Mouse (Mus musculus) megakaryocyte-erythroid progenitor cell, adult 5-6 weeks (primary cell): ENCODE measurements around the gene Tex52. TPM values are rescaled to one million over a fixed set of nuclear protein-coding genes. Genes with fewer than 3 reads are reported as not detected.

ENCODE experiments used
- ATAC-seq: replicated peaks from 2 replicates; pipeline ENCODE4 v1.8.0; 2016; ENCODE audit warnings: mild to moderate bottlenecking, inconsistent platforms; ENCODE audit not compliant: severe bottlenecking, poor library complexity, low FRiP score, low TSS enrichment
- total RNA-seq, 2 experiments: library from RNA; stranded (forward) in 1 of 2; stranded (reverse) in 1 of 2; fragments of 200-1000, 215-1000 nt in 1 of 2; fragments of >200 nt in 1 of 2; fragmentation: Nextera tagmentation in 1 of 2; gene quantifications; 2 replicates each; pipeline ENCODE4 v1.2.3; 2014 to 2017

Tex52 gene
- total RNA-seq (2014; fragmentation: Nextera tagmentation) (0.87 TPM in 1 of 2 replicates, not detected in the other), total RNA-seq (2017) (1.3 TPM in 1 of 2 replicates, not detected in the other)

DNA sequence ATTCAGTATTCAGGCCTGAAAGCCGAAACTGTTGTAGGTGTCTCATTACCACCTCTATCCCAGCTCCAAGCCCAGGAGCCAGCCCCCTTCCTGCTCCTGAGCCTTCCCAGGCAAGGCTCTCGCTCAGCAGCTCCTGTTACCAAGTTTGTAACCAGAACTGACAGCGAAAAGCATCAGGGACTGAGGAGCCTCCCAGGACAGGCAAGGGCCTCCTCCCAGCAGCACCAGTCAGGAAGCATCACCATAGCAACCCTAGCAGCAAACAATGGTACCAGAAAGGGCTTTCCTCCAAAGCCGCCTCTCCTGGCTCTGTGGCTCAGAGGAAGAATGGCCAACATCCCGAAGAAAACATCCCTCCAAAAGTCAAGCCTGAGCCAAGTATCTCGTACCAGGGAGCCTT, at the start of gene Tex52, which contains the start of gene Gm44596:
TSS of gene Tex52 (plus strand) at position 265 of the 400 bp plus-strand sequence.
TSS of gene Gm44596 (plus strand) at position 312 of the 400 bp plus-strand sequence.
- ATAC-seq: no peak

DNA sequence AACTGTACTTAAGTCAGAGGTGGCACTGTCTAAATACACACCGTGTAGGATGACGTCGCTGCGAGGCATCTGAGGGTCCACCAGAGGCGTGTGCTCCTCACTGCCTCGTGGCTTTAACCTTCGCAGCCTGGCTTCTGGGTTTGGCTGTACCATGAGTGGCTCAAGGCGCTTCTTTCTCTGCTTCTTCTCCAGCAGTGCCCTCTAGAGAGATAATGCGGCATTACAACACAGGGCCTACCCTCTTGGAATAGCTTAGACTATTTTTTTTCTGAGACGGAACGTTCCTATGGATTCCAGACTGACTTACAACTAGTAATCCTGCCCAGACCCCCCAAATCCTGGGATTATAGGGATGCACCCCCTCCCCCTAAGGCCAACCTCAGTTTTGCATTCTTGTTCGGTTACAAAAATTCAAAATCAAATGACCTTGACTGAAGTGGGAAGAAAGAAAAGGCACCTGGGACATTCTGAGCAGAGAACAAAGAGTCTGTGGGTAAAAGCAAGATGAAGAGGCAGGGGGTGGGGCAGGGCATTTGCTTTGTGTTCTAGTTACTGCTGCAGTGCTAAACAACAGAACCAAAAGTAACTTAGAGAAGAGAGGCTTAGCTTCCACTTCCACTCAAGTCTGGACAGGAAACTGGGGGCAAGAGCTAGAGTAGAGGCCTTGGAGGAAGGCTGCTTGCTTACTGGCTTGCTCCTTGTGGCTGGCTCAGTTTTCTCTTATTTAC, 40.7 kb upstream of the Tex52 start:
- peak; percentile 89 for ATAC-seq

DNA sequence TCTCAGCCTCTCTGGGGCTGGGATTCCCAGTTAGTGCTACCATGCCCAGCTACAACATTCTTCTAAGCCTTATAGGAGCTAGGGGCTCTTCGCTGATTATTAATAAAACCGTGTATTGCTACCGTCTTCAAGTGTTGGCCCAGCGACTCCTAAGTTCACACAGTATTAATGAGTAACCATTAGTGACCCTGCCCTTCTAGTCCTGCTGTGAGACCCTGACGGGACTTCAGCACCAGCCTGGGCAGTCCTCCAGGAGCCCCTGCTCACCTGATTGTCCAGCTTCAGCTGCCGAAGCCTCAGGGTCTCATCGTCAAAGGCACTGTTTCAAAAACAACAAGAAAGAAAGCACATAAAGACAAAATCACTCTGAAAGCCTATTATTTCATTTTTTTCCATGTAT, 37.8 kb upstream of the Tex52 start:
- ATAC-seq: no peak

DNA sequence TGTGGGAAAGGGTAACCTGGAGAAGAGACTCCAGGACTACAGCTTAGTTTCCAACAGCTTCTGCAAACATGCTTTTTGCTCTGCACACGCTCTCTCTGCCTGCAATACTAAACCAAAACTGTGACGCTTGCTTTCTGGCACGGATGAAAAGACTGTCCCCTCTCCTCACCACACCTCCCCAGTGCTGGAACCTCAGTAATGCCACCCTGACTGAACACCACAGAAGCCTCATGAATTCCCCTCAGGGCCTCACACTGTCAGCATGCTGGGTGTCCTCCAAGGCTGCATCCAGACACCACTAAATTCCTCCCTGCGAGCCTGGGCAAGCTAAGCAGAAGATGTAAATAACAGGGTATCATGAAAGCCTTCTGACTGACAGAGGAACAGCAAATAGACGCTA, 36.4 kb upstream of the Tex52 start:
- no peak for ATAC-seq

DNA sequence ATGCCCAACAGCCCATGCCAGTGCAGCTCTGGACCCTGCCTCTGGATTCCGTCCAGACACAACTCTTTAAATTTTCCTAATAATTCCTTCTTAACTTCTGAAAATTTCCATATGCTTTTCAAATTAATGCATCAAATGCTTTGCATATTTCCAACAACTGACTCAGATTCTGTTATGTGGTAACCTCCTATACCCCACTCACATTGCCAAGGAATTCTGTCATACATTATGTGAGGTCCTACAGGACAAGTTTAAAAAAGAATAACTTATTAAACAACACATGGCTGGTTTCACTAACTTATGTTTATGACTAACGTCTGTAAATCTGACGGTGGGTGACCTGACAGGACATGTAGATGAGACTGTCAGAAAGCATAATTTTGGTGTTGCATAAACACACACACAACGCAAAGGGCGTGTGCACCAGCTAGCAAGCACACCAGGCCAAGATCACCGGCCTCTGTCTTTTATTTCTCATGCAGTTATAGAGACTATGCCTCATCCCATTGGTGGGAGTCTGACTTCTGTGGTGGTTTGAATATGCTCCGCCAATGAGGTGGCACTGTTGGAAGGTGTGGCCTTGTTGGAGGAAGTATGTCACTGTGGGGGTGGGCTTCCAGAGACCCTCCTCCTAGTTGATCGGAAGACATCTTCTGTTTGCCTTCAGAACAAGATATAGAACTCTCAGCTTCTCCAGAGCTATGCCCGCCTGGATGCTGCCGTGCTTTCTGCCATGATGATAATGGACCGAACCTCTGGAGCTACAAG, 33.1 kb upstream of the Tex52 start:
- ATAC-seq: no peak

DNA sequence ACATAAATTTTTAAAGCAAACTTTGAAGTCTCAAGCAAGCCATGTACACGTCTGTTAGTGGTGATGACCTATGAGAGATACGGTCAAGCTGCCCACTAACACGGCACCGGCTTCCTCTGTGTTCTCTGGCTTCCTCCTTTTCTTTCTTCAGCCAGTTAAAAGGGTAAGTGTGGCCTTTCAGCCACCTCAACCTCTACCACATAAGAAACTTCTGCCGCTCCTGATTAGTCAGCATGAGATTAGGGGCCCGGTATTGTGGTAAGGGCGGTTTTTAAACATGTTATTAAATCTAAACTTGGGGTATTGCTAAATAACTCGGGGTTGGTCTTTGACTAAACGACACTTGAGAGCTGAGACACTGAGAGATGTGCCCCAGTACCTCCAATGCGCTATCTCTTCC, 29.6 kb upstream of the Tex52 start:
- ATAC-seq: peak; percentile 42; the same call in 1 of the 2 replicates

DNA sequence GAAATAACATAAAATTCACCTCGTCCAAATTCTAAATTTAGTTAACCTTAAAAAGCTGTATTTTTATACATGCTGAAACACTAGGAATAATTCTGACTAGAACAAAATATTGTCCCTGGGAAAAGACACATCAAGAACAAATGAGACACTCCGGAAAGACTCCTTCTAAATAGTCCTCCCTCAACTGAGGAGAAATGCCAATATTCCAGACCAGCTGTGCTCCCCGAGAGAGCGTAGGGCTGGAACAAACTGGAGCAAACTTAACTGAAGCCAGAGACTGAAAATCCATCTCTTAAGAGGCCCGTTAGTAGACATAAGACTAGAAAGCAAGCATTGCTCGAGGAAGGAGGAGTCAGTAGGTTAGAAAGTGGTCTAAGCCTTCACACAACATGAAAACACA, 28.5 kb upstream of the Tex52 start:
- no peak for ATAC-seq

DNA sequence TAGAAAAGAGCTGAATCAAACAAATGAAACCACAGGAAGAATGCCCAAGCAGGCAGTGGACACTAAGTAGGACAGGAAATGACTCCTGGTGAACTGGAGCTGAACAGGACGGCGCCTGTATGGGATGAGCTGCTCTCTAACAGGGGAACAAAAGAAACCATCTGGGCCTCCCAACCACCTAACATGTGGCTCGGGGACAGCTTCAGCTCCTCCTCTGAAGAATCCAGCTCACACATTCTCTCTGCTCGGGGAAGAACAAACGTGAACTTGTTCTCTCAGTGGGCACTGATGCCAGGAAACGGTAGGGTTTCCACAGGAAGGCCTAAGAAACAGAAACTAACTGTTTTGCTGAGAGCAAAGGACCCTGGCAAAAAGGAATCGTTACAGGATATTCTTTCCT, 25.5 kb upstream of the Tex52 start:
- ATAC-seq: no peak

DNA sequence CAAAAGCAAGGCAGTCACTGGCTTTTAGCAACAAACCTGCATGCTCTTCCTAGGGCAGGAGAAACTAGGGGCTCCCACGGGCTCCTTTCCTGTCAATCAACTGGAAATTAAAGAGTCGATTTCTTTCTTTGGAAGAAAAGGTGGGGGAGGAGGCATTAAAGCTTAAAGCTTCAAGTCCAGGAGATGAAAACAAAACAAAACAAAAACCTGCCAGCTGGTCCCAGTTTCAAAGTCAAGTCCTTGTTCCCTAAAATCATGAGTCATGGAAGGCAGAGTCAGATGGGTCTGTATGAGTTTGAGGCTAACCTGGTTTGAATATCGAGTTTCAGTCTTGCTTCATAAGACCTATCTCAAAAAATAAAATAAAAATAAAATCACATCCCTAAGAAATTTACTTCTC, 21.1 kb upstream of the Tex52 start:
- no peak for ATAC-seq

DNA sequence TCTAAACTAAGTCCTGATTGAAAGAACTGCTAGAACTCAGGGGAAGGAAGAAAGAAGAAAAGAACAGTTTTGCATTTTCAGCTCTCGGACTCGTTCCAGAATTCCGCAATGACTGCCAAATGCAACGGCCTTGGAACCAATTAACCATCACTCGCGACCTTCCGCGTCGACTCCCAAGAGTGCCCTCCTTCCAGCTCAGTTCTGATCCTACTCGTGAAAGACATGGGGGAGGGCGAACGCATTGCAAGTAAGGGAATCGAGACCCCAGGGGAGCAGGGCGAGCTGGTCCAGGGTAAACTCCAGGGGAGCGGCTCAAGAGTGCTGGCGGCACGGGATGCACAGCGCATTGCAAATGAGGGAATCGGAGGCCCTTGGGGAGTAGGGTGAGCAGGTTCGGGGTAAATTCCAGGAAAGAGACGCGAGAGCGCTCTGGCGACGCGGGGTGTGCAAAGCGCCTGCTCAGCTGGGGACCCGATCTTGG, 20.0 kb upstream of the Tex52 start:
- ATAC-seq: peak; percentile 1; the same call in 1 of the 2 replicates

DNA sequence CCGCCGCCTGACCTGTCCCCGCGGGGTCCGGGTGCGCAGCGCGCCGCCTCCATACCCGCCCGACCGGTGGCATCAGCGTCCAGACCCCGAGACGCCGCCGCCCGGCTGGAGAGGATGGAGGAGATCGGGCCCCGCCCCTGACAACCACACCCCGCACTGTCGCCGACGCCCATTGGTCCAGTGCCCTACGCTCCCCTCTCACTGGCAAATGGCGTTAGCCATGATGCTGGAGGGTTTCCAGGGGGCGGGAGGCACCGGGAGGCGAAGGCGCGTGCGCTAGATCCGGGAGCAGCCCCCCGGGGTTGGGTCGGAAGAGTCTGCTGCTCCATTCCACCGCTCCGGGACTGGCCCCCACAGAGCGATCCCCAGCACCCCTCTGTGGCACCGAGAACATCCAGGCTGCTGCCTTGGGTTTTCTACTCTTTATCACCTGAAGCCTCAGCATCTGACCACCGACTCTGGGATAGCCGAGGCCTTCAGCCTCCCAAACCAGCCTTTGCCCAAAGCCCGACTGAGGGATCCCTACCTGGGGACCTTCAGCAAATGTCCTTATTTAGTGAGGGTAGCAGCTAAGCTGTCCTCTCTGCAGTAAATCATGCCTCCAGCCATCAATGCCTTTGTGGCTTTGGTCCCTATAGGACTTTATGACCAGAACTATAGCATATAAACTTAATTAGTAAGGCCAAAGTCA, 19.4 kb upstream of the Tex52 start, which contains the start of gene Tulp3:
TSS of gene Tulp3 (minus strand) at position 126 of the 691 bp plus-strand sequence.
- peak; percentile 99 for ATAC-seq

DNA sequence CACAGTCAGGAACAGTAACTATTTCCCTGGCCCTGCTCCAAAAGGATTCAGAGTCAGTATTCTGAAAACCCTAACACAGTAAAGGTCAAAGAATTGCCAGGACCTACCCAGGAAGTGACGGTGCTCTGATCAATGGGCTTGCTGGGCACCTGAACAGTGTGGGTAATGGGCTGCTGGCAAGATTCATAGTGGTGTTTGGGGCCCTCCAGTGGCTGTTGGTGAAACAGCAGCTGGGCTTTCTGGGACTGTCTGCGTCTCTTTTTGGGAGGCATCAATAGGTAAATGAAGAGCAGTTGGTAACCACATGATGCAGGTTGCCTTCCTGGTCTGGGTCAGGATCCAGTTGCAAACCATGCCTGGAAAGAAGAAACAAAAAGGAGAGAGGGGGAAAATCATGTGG, 16.3 kb upstream of the Tex52 start:
- no peak for ATAC-seq

DNA sequence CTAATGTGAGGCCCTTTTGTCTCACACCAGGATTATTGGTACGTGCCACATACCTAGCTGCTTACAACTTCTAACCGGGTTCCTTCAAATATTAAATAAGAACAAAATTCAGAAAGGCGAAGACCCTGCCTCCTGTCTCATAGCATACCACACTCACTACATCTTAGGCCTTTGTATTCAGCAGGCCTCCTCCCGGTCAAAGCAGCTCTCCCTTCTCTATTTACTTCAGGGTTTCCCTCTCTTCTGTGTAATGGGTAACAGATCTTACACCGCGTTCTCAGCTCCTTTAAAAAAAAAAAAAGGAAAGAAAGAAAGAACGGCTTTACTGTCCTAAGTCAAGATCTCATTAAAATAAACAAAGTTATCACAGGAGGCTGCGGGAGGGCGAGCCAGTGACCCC, 13.4 kb upstream of the Tex52 start:
- peak; percentile 11; the same call in 1 of the 2 replicates for ATAC-seq

DNA sequence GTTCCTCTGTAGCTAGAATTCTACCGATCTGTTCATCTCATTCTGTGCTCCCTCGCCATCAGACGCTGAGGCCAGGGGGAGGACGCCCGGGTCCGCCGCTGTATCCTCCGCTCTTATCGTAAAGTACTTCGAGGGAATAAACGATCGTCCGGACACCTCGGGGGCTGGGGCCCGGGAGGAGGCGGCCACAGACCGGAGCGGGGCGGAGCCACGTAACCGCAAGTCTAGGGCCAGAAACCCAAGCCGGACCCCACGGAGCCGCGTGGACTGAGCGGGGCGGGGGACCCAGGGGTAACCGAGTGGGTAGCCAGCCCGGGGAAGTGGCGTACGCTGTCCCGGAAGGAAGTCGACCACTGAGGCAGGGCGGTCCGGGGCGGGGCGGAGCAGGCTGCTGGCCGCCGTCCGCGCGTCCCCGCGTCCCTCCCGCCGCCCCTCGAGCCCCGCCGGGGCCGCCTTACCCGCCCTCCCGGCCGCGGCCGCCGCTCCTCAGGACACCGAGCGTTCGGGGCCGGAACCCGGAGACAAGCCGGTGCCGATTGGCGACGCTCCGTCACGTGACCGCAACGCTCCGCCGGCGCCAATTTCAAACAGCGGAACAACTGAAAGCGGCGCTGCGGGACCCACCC, 12.8 kb upstream of the Tex52 start, which contains the start of the genes Rhno1 and Foxm1:
TSS of gene Rhno1 (minus strand) at position 531 of the 626 bp plus-strand sequence.
TSS of gene Foxm1 (plus strand) at position 587 of the 626 bp plus-strand sequence.
- peak; percentile 72 for ATAC-seq

DNA sequence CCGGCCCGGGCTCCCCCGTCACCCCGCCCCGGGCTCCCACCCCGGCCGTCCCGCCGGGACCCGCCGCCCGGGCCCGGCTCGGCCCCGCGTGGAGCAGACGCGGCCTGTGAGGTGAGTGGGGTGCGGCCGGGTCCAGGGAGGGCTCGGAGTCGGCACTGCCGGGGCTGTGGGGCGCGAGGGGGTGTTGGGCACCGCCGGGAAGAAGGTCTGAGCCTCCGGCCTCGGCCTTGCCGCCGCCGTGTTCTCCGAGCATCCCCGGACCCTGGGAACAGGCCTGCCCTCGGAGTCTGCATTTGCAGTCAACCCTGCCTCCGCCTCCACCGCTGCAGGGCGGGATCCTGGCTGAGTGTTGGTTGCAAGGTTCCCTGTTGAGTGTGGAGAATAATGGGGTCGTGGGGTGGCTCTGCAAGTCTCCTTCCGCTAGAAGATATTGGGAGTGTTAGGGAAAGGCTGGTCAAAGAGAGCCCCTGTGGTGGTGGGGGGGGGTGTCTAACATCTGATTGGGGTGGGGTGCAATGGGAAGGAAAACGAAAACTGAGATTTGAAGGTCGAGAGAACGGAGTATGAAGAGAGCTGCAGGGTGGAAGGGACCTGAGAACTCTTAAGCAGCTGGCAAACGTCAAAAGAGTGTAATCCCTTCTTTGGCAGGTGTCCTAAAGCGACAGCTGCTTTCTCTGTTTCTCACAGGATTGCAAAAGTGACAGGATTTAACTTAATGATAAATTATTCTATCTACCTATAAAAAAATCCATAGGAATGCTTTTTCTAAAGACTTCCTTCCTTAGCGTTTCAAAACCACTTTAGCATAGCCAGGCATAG, 12.0 kb upstream of the Tex52 start:
- peak; percentile 17 for ATAC-seq

DNA sequence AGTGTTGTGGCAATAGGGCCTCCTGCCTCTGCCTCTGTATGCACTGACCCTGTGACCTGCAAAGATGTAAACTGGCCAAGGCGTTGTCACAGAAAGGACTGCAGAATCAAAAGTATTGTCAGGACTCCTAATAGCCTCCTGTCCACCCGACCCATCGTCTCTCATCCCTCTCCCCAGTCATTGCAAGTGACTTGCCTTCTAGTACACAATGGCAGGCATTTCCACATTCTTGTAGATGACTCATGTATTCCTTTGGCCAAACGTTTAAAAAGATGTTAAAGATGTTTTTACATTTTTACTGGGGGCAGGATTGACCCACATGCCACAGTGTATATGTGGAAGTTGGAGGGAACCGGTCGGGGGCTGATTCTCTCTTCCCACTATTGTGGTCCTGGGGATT, 10.5 kb upstream of the Tex52 start:
- no peak for ATAC-seq

DNA sequence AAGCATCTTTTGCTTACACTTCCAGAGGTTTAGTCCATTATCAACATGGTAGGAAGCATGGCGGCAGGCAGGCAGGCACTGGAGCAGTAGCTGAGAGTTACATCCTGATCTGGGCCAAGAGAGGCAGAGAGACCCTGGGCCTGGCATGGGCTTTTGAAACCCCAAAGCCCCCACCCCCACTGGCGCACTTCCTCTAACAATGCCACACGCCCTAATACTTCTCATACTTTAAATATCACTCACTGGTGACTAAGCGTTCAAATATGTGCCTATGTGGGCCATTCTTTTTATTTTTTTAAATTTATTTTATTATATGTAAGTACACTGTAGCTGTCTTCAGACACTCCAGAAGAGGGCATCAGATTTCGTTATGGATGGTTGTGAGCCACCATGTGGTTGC, 8.8 kb upstream of the Tex52 start:
- ATAC-seq: no peak

DNA sequence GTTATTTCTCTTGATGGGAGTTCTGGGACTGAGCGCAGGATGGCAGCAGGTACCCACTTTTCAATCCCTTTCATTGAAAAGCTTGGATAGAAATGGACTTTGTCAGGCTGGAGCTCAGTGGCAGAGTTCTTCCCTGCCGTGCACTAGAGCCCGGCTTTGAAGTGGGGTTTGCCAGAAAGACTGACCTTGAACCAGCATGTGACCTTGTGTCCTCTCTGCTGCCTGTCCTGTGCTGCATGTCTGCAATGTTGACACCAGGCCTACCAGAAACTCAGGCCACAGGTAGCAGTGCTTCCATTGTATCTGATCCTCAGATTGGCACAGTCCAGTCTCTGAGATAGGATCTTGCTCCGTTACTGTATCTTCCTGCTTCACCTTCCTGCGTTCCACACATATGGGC, 5.2 kb upstream of the Tex52 start:
- ATAC-seq: no peak
